Mouse (Mus musculus): ENCODE data around the gene Tmem145.
"Not testable (repeated sequence)": the region's sequence is repeated elsewhere in the genome, so short reads cannot be mapped to it uniquely, and the experiment has no call there.

The Tmem145 gene

DNA sequence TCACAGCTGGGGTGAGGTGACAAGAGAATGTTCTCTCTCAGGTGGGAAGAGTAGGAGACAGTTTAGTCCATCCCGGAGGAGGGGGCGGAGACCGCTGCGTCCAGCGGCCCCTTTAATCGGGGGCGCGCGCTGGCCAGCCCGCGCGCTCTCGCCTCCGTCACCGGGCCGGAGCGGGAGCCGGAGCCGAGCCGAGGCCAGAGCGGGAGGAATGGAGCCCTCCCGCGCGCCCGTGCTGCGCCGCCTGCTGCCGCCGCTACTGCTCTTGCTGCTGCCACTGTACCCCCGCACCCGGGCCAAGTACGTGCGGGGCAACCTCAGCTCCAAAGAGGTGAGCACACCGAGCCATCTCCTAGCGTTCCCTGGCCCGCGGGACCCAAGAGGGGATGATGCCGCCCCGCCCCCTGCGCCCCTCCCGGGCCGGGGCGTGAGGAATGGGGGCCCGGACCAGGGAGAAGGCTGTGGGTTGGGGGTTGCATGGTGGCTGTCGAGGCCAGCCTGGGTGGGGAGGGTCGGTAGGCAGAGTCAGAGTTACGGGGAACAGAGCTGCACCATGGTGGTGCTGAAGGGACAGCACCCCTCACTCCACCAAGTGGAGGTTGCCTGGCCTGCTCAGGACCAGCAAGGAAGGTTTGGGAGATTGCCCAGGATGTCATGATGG is at the start of gene Tmem145:
Gene Tmem145 (plus strand): TSS at position 151 of the 658 bp plus-strand sequence.
- peak in 1 of 2 experiments; percentile 72 for DNase-seq (ENCODE audit: low spot score in 2 of 2)

DNA sequence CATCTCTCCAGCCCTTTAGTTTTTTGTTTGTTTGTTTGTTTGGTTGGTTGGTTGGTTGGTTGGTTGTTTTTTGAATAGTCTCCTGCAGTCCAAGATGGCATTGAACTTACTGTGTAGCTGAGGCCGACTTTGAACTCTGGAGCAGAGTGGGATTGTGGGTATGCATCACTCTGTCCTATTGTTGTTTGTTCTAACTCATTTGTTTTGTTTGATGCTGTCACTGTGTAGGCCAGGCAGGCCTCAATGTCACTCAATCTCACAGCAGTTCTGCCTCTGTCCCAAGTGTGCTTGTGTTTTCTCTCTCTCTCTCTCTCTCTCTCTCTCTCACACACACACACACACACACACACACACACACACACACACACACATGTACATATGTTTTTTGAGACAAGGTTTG is 44.0 kb upstream of the Tmem145 start:
- no peak for DNase-seq (ENCODE audit: low spot score in 2 of 2)

DNA sequence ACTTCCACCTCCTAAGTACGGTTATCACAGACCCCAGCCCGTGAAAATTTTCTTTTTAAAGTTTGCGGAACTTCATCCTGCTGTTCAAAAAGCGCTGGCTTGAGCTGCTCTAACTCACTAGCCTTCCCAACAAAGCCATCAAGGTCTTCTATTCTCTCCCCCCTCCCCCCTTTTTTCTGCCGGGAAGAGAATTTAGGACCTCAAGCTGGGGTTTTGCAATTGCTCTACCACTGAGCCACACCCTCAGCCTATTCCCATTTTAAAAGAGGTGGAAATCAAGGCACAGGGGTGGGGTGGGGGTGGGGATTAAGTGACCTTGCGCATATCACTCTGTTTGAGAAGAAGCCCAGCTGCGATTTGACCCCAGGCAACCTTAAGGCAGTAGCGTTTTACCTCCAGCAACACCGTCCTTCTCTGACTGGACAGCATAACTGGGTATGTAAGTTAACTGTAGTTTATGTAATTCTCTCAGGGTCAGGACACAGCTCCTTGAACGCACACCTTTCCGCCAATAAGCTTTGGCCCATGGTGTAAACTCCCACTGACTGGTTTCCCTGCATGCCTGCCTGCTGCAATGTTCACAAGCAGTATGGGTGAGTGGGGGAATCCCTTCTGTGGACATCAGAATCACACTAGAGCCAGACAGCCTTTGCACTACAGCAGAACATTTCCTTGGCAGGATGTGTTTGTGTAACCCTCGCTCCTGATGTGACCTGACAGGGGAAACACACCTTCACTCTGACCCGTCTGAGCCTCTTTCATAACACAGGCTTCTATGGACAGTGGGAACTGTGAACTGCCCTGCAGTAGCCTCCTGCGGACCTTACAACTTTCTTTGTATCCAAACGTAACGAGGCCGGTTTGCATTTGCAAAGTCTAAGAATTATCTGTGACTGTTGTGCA is 41.7 kb upstream of the Tmem145 start:
- DNase-seq (ENCODE audit: low spot score in 2 of 2), result no peak

DNA sequence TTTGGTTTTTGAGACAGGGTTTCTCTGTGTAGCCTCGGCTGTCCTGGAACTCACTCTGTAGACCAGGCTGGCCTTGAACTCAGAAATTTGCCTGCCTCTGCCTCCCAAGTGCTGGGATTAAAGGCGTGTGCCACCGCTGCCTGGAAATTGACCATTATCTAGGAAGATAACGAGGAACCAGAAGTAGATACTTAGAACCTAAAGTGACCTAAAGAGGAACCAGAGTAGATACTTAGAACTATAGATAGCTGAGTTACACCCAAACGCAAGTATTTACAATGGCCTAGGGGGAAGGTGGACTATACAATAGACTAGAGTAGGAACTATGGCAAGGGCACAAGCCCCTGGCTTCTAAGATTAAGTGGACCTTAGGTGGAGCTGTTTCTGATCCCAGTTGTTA is 40.2 kb upstream of the Tmem145 start:
- DNase-seq (ENCODE audit: low spot score in 2 of 2), result not testable (repeated sequence)

DNA sequence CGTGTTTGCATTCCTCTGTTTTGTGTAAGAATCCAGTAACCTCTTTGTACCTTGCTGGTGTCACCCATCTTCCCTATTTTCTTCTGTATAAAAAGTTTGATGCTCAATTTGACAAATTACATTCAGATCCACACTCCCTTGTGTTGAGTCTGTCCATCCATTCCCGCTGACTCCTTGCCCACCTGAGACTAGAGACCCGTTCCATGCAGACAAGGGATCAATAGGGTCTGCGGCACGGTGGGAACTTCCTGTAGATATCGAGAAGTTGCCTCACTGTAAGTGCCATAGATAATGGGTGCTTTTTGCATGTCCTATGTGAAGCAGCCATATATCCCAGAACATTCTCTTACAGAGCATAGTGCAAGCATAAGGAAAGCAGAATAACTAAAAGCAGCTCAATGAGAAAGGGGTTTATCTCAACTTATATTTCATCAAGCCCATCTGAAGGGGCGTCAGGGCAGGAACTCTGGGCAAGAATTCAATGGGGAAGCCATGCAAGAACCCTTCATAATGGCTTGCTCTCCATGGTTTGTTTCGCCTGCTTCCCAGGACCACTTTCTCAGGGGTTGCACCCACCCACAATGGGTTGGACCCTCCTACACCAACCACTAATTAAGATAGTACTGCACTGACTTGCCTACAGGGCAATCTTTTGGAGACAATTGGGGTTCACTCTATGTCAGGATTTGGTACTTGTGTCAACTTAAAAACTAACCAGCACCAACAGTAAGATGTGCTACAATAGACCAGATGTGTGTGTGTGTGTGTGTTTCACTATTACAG is 39.5 kb upstream of the Tmem145 start:
- no peak for DNase-seq (ENCODE audit: low spot score in 2 of 2)

DNA sequence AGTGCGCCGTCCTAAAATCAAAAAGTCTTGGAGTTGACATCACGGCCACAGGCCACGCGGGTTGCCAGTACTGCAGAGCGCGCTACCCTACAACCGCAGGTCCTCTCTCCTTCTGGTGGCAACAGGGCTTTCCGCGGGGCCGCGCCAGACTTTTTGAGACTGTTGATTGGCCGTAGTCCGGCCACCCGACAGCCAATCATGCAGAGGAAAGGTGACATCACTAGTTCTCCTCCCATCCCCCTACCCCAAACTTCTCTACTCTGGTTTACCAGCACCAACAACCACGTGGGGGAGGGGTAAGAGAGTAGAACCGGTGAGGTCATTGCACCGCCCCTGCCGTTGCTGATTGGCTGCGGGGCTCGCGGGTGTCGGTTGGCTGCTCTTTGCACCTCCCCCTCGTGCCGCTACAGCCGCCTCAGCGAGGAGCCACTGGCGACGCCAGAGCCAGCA is 38.6 kb upstream of the Tmem145 start, which contains the start of gene Cic:
Gene Cic (plus strand): TSS at position 404 of the 450 bp plus-strand sequence.
- peak; percentile 95 to 96 for DNase-seq (ENCODE audit: low spot score in 2 of 2)

DNA sequence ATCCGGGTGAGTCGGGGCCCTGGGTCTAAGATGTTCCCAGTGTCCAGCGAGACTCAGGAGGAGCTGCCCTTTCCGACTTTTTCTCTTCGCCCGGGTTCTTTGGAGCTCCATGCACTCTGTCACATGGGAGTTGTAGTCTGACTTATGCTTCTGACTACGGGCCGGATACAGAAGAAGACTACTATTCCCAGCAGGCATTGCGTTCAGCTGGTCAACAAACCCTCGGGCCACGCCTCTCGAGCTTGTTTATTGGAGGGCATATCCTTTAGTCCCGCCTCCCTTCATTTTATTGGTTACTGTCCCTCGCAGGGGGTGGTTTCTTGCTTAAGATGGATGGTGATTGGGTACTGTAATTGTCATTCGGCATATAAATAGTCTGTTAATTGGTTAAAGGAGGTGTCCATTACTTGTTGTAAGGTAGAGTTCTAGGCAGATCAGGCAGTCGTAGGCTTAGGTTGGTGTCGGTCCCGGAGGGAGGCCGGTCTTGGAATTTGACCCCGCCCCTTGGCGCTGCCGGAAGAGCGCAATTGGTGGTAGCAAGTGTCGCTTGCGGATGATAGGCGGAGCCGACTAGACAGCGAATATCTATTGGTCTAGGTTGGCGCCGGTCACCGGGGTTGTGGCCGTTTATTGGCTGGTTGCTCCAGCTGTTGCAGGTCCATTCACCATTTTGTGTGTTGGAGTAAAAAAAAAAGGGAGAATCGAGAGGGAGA is 38.0 kb upstream of the Tmem145 start:
- peak; percentile 98 for DNase-seq (ENCODE audit: low spot score in 2 of 2)

DNA sequence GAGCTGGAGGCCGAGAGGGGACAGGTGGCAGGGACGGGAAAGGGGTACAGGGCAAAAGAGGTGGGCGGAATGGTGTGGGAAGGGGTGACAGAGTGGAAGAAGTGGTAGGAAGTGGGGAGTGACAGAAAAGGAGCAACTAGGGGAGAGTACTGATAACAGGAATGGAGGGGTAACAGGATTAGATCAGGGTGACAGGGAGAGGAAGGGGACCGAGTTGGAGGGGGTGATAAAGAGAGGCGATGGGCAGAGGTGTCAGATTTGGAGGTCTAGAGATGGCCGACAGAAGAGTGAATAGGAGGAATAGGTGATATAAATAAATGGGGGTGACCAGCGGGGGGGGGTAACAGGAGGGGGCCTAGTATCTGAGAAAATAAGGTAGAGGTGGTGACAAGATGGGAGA is 37.3 kb upstream of the Tmem145 start:
- DNase-seq (ENCODE audit: low spot score in 2 of 2), result no peak

DNA sequence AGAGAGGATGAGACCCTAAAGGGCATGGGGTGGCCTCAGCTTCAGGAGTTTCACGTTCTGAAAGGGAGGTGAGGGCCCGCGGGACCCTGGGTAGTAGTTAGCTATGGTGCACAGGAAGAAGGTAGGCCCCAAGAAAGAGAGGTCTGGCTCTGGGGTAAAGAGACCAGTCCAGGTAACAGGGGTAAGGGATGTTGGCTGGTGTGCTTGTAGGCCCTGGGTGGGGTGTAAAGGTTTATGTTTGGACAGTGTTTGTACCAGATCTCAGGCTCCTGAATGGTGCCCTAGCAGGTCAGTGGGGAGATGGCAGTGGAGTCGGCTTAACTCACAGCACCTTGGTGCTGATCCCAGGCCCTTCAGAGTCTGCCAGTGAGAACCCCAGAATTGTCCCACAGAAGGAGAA is 36.9 kb upstream of the Tmem145 start:
- peak; percentile 19 to 70 for DNase-seq (ENCODE audit: low spot score in 2 of 2)

DNA sequence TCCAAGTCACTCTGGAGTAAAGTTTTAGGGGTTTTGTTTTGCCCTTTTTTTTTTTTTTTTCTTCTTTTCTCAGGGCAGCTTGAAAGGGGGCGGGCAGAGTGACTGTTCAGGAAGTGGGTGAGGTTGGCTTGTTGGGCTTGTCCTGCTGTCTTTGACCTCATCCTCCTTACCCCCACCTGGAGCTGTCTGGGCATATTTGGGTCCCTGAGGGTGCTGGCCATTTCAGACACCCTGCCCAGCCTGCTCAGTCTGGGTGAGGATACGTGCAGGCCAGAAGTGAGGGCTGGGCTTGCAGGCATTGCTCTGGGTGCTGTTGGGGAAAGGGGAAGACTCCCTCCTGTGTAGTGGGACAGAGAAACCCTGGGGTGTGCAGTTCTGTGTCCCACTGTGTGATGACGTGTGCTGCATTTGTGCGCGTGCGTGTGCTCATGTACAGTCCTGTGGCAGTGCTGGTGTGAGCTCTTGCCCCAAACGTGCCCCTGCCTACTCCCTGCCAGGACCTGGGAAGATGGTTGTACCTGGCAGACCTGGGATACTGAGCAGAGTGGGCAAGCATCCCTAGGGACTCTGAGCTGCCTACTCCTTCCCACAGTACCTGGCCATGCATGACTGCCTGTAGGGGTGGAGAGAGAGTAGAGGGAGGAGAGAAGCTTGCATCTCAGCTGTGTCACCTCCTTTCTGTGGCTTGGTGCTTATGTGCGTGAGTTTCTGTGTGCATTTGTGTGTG is 36.2 kb upstream of the Tmem145 start:
- DNase-seq (ENCODE audit: low spot score in 2 of 2), result peak; percentile 20 to 64

DNA sequence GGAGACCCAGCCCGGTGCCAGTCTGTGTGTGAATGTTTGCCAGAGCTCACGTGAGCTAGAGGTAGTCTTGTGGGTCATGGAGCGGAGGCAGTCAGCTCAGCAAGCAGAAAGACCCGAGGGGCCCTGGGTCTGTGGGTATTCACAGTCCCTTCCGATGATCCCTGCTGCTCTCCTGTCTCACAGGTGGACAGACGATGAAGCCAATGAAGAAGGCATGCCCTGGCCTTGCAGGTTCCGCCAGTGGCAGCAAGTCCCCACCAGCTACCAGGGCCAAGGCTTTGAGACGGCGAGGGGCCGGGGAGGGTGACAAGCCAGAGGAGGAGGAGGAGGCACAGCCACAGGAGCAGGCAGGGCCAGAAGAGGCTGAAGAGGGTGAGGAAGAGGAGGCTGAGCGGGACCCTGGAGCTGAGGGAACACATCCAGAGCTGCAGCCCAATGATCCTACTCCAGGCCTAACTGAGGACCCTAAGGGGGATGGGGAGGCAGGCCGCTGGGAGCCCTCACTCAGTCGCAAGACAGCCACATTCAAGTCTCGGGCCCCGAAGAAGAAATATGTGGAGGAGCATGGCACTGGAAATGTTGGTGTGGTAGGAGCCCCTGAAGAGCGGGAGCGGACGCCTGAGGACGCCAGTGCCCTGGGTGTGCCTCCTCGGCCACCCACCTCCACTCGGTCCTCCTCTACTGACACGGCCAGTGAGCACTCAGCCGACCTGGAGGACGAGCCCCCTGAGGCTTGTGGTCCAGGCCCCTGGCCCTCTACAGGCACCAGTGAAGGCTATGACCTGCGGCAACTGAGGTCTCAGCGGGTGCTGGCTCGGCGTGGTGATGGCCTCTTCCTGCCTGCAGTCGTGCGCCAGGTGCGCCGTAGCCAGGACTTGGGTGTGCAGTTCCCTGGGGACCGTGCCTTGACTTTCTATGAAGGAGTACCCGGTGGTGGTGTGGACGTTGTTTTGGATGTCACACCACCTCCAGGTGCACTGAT is 35.0 kb upstream of the Tmem145 start:
- DNase-seq (ENCODE audit: low spot score in 2 of 2), result peak; percentile 20 to 67

DNA sequence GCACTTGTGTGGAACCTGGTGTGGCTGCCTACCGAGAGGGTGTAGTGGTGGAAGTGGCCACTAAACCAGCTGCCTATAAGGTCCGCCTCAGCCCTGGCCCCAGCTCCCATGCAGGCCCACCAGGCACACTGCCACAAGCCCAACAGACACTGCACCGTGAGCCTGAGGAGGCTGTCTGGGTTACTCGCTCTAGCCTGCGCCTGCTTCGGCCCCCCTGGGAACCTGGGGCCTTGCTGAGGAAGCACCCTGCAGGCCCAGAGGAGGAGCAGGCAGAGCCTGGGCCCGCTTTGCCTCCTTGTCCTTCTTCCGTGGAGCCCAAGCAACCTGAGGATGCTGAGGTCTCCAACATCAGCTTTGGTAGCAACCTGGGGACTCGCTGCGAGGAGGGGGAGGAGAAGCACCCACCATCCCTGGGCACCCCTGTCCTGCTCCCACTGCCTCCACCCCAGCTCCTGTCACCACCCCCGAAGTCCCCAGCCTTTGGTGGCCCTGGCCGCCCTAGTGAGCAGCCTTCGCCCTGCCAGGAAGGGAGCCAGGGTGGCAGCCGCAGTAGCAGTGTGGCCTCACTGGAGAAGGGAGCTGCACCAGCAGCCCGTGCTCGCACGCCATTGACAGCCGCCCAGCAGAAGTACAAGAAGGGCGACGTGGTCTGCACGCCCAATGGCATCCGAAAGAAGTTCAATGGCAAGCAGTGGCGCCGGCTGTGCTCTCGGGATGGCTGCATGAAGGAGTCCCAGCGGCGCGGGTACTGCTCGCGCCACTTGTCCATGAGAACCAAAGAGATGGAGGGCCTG is 34.1 kb upstream of the Tmem145 start:
- DNase-seq (ENCODE audit: low spot score in 2 of 2), result peak; percentile 21 to 66

DNA sequence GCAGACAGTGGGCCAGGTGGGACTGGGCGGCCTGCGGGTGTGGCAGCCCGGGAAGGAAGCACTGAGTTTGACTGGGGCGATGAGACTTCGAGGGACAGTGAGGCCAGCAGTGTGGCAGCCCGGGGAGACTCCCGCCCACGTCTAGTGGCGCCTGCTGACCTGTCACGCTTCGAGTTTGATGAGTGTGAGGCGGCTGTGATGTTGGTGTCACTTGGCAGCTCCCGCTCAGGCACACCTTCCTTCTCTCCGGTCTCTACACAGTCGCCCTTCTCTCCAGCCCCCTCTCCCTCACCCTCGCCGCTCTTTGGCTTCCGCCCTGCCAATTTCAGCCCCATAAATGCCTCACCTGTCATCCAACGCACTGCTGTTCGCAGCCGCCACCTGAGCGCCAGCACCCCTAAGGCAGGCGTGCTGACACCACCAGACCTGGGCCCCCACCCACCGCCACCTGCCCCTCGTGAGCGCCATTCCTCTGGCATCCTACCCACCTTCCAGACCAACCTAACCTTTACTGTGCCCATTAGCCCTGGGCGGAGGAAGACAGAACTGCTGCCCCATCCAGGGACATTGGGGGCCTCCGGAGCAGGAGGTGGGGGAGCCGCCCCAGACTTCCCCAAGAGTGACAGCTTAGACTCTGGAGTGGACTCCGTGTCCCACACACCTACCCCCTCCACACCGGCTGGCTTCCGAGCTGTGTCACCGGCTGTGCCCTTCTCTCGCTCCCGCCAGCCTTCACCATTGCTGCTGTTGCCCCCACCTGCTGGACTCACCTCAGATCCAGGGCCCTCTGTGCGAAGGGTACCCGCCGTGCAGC is 33.3 kb upstream of the Tmem145 start:
- DNase-seq (ENCODE audit: low spot score in 2 of 2), result peak; percentile 13 to 69

DNA sequence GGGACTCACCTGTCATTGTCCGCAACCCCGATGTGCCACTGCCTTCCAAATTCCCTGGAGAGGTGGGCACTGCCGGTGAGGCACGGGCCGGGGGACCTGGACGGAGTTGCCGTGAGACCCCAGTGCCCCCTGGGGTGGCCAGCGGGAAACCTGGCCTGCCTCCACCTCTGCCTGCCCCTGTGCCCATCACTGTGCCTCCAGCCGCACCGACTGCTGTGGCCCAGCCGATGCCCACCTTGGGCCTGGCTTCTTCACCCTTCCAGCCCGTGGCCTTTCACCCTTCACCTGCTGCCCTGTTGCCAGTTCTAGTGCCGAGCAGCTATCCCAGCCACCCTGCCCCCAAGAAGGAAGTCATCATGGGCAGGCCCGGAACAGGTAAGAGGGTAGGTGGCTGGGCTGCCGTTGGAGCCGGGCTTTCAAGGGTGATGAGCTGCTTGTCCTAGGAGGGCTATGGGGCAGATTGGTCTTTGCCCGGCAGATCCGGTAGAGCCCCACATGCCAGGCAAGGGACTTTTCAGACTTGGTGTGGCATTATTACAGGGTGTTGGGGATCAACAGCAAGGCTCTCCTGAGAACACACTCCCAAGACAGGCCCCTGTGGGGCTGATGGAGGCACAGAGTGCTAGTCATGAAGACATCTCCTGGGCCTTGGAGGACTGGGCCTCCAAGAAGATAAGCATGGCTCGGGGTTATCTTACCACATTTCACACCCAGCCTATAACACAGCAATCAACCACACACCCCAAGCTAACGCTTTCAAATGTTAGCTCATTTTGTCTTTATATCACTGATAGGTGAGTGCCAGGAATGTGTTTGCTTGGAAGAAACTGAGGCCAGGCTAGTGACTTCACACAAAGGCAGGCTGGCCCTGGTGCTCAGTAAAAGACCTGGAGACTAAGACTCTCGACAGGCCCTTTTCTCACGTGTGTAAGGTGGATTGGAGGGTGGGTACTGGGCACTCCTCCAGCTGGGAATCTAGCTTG is 32.4 kb upstream of the Tmem145 start:
- DNase-seq (ENCODE audit: low spot score in 2 of 2), result peak; percentile 38 to 69

DNA sequence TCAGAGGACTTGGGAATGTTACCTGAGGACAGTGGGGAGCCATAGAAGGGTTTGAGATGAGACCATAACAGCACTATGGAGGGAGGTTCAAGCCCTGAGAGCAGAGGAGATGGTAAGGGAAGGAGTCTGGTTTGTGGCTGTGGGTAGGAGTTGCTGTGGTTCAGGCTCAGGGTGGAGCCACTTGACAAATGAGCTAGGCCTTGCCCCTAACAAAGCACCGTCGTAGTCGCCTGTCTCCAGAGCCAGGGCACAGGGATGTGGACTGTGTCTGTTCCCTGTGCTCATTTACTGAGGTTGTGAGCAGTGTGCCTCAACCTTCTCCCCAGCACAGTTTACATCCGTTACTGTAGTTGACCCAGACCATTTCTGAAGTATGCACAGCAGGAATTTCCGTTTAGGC is 31.3 kb upstream of the Tmem145 start:
- DNase-seq (ENCODE audit: low spot score in 2 of 2), result peak; percentile 36 to 67

DNA sequence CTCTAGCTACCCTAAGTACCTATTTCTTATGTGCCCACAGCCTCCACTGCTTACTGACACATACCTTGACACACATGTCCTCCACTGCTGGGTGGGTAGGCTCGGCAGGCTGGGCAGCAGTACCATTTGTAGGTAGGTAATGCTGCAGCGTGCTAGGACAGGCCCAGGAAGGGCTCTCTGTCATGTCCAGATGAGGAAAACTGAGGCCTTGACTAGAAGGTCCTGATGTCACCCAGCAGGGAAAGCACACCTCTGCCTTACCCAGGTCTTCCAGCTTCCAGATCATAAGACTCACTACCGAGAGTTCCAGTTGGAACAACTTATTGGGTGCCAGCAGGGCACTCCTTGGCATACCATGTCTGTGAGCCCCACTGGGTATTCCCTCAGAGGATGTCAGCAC is 30.9 kb upstream of the Tmem145 start:
- DNase-seq (ENCODE audit: low spot score in 2 of 2), result peak in 1 of 2 experiments; percentile 62
